Mouse (Mus musculus) small intestine, adult 2 months (tissue): ENCODE data around the gene Ncam1.

Experiments used
- CTCF ChIP-seq: fragments of 200-500 bp; IDR thresholded peaks from 2 replicates; pipeline ENCODE4 v1.5.1; 2012; ENCODE audit warnings: low read depth, mild to moderate bottlenecking, control low read depth, inconsistent platforms, low read length, moderate library complexity, mixed read lengths; ENCODE audit not compliant: insufficient replicate concordance, insufficient read length; ENCODE audit errors: extremely low read depth
- POLR2A ChIP-seq: fragments of 200-500 bp; IDR thresholded peaks from 2 replicates; pipeline ENCODE4 v1.6.1; 2012; ENCODE audit warnings: low read depth, mild to moderate bottlenecking, control low read depth, inconsistent platforms, low read length, moderate library complexity

DNA sequence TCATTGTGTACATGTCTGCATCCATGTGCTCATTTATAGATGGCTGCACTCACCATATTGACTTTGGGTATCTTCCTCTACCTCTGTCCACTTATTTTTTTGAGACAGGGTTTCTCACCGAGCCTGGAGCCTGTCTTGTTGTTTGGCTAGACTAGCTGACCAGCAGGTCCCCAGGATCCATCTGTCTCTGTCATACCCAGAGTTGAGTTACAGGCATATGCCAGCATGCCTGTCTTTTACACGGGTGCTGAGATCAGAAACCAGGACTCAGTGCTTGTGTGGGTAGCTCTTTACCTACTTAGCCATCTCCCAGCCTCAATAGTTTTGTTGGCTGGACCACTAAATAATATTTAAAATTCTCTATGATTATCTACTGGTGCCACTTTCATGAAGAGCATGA lies 180.5 kb downstream of the Ncam1 start:
- TF ChIP-seq CTCF = no peak
- TF ChIP-seq POLR2A = no peak
